Mouse (Mus musculus) stomach, postnatal 0 days (tissue): Measurements from ENCODE around the gene Duoxa1. TPM values are rescaled to one million over a fixed set of nuclear protein-coding genes. Genes with fewer than 3 reads are reported as not detected.

Source experiments
- ATAC-seq: fragments of 200-750 bp; cut with Nextera tagmentation; 2 replicates; pipeline ENCODE4 v1.8.0; 2017; ENCODE audit not compliant: low FRiP score, low TSS enrichment
- DNase-seq: peaks from one replicate; pipeline ENCODE4 v3.0.0-alpha.2; 2016; ENCODE audit warnings: low spot score
- H3K27ac ChIP-seq: fragments of 300-500 bp; sonication (generic); replicated peaks from 2 replicates; pipeline ENCODE4 v1.5.1; 2014; ENCODE audit warnings: mild to moderate bottlenecking, control low read depth
- H3K27me3 ChIP-seq: fragments of 300-500 bp; sonication (generic); 2 replicates; pipeline ENCODE4 v1.6.1; 2014; ENCODE audit warnings: low read length; ENCODE audit not compliant: control insufficient read depth, insufficient read depth
- H3K36me3 ChIP-seq: fragments of 300-500 bp; sonication (generic); 2 replicates; pipeline ENCODE4 v1.6.1; 2014; ENCODE audit warnings: low read length, mixed read lengths; ENCODE audit not compliant: control insufficient read depth, insufficient read depth
- H3K4me1 ChIP-seq: fragments of 300-500 bp; sonication (generic); replicated peaks from 2 replicates; pipeline ENCODE4 v1.6.1; 2014; ENCODE audit warnings: antibody characterized with exemption; ENCODE audit not compliant: control insufficient read depth, insufficient read depth
- H3K4me2 ChIP-seq: fragments of 300-500 bp; sonication (generic); replicated peaks from 2 replicates; pipeline ENCODE4 v1.6.1; 2014; ENCODE audit warnings: low read depth, mild to moderate bottlenecking, control low read depth, moderate library complexity
- H3K4me3 ChIP-seq: fragments of 300-500 bp; sonication (generic); 2 replicates; pipeline ENCODE4 v1.5.1; 2014; ENCODE audit warnings: low read depth, low read length, control low read depth
- H3K9ac ChIP-seq: fragments of 300-500 bp; sonication (generic); 2 replicates; pipeline ENCODE4 v1.6.1; 2014; ENCODE audit warnings: mild to moderate bottlenecking, low read length, control low read depth, mixed read lengths
- H3K9me3 ChIP-seq: fragments of 300-500 bp; sonication (generic); 2 replicates; pipeline ENCODE4 v1.6.1; 2016; ENCODE audit warnings: low read length; ENCODE audit not compliant: control insufficient read depth
- CTCF ChIP-seq: IDR thresholded peaks from 2 replicates; pipeline ENCODE4 v1.5.1; 2016; ENCODE audit warnings: antibody characterized with exemption, low read depth, mild to moderate bottlenecking, moderate library complexity
- EP300 ChIP-seq: optimal IDR thresholded peaks from 2 replicates; pipeline ENCODE3; 2016; ENCODE audit warnings: antibody characterized with exemption
- WGBS: fragments of 180-500 bp; shearing (Covaris S2); extraction: QIAGEN DNeasy Blood & Tissue Kit; methylation state at CpG from one replicate; pipeline ENCODE4 v1.1.7; 2014; 5-methylcytosine and 5-hydroxymethylcytosine counted together
- polyA plus RNA-seq: library from polyadenylated mRNA; unstranded; fragments of >200 nt; fragmentation: Nextera tagmentation; extraction: Ambion mirVana; gene quantifications from 2 replicates; pipeline ENCODE4 v1.2.1, GENCODE M21; 2015

Gene Duoxa1
- polyA plus RNA-seq, 1 experiment from 2014 or later, result 17.3 TPM

- H3K27ac ChIP-seq, result no peak overlapping the region
- TF ChIP-seq CTCF, result no peak
- H3K9ac ChIP-seq, result no peak overlapping the region
- H3K4me3 ChIP-seq, result no peak overlapping the region
- no peak overlapping the region for H3K4me2 ChIP-seq
- DNase-seq (no peak), ATAC-seq (no peak)
- no peaks in the 10 kb centered on the region for H3K27me3 ChIP-seq
- 68% methylated on average over 2 of the region's 2 CpGs for whole genome bisulfite sequencing
- no peaks in the 10 kb centered on the region for H3K9me3 ChIP-seq
- no peaks in the 10 kb centered on the region for H3K36me3 ChIP-seq
- no peaks in the 10 kb centered on the region; the same call in 1 of the 2 replicates for H3K4me1 ChIP-seq
These were observed 2.0 kb downstream of the Duoxa1 start for GRCm38 (mm10) chr2:122311561-122311960.

GRCm38 (mm10) chr2:122309647-122310046 is 3.9 kb downstream of the Duoxa1 start:
- no peaks in the 10 kb centered on the region for H3K9me3 ChIP-seq
- H3K27ac ChIP-seq, result no peak overlapping the region
- WGBS, result 27% methylated on average over 3 of the region's 3 CpGs
- H3K4me3 ChIP-seq, result no peak overlapping the region
- TF ChIP-seq CTCF (peak; percentile 57), EP300 (no peak)
- H3K36me3 ChIP-seq, result no peaks in the 10 kb centered on the region
- DNase-seq (no peak), ATAC-seq (no peak)
- no peaks in the 10 kb centered on the region; the same call in 1 of the 2 replicates for H3K4me1 ChIP-seq
- H3K27me3 ChIP-seq, result no peaks in the 10 kb centered on the region
- no peak overlapping the region for H3K9ac ChIP-seq
- H3K4me2 ChIP-seq, result no peak overlapping the region

GRCm38 (mm10) chr2:122306184-122306583 is 7.3 kb downstream of the Duoxa1 start:
- Histone ChIP-seq H3K27ac (0 out of 2 replicates have a peak overlapping the region, but pooled peaks have one; percentile 30), H3K9me3 (no peaks in the 10 kb centered on the region), H3K4me3 (no peak overlapping the region), H3K9ac (no peak overlapping the region), H3K27me3 (peaks cover 5% of the 10 kb centered on the region; the same call in 1 of the 2 replicates), H3K4me1 (no peaks in the 10 kb centered on the region; the same call in 1 of the 2 replicates), H3K4me2 (no peak overlapping the region), H3K36me3 (no peaks in the 10 kb centered on the region)
- ATAC-seq (peak; percentile 25; the same call in 1 of the 2 replicates), DNase-seq (no peak)
- TF ChIP-seq EP300 (no peak), CTCF (no peak)
- WGBS, result 21% methylated on average over 4 of the region's 4 CpGs

- WGBS, result 78% methylated on average over 16 of the region's 16 CpGs
- Histone ChIP-seq H3K4me3 (no peak overlapping the region), H3K27me3 (peaks cover 12% of the 10 kb centered on the region; the same call in 1 of the 2 replicates), H3K36me3 (no peaks in the 10 kb centered on the region), H3K4me2 (no peak overlapping the region), H3K9ac (no peak overlapping the region), H3K27ac (no peak overlapping the region), H3K4me1 (no peaks in the 10 kb centered on the region; the same call in 1 of the 2 replicates), H3K9me3 (no peaks in the 10 kb centered on the region)
- no peak for ATAC-seq
- DNase-seq, result no peak
- no peak for TF ChIP-seq EP300
- TF ChIP-seq CTCF, result no peak
These were observed 8.2 kb downstream of the Duoxa1 start for GRCm38 (mm10) chr2:122305097-122305892.

GRCm38 (mm10) chr2:122304544-122304943 is 9.0 kb downstream of the Duoxa1 start:
- no peak for ATAC-seq
- Histone ChIP-seq H3K4me3 (no peak overlapping the region), H3K4me1 (no peaks in the 10 kb centered on the region; the same call in 1 of the 2 replicates), H3K4me2 (no peak overlapping the region), H3K9me3 (no peaks in the 10 kb centered on the region), H3K27me3 (peaks cover 18% of the 10 kb centered on the region; the same call in 1 of the 2 replicates), H3K36me3 (no peaks in the 10 kb centered on the region), H3K9ac (no peak overlapping the region), H3K27ac (no peak overlapping the region)
- 90% methylated on average over 6 of the region's 6 CpGs for WGBS
- no peak for TF ChIP-seq CTCF
- no peak for TF ChIP-seq EP300
- DNase-seq, result no peak
